Mouse (Mus musculus) liver, embryonic 15.5 days (tissue): Measurements from ENCODE around the gene Rac1. TPM values are rescaled to one million over a fixed set of nuclear protein-coding genes. Genes with fewer than 3 reads are reported as not detected.

Experiments
- ATAC-seq: fragments of 200-750 bp; cut with Nextera tagmentation; 2 replicates; pipeline ENCODE4 v1.8.0; 2017; ENCODE audit warnings: moderate number of reproducible peaks, mild to moderate bottlenecking, moderate library complexity; ENCODE audit not compliant: insufficient read depth
- H3K27ac ChIP-seq: fragments of 300-500 bp; sonication (generic); replicated peaks from 2 replicates; pipeline ENCODE4 v1.5.1; 2015; ENCODE audit warnings: mild to moderate bottlenecking, inconsistent platforms
- H3K27me3 ChIP-seq: fragments of 300-500 bp; sonication (generic); 2 replicates; pipeline ENCODE4 v1.6.1; 2015; ENCODE audit warnings: mild to moderate bottlenecking, inconsistent platforms
- H3K36me3 ChIP-seq: fragments of 300-500 bp; sonication (generic); replicated peaks from 2 replicates; pipeline ENCODE4 v1.6.1; 2015; ENCODE audit warnings: moderate library complexity, mild to moderate bottlenecking, inconsistent platforms
- H3K4me1 ChIP-seq: fragments of 300-500 bp; sonication (generic); replicated peaks from 2 replicates; pipeline ENCODE4 v1.6.1; 2015; ENCODE audit warnings: inconsistent platforms
- H3K4me2 ChIP-seq: fragments of 300-500 bp; sonication (generic); 2 replicates; pipeline ENCODE4 v1.6.1; 2015; ENCODE audit warnings: moderate library complexity, mild to moderate bottlenecking, inconsistent platforms
- H3K4me3 ChIP-seq: fragments of 300-500 bp; sonication (generic); replicated peaks from 2 replicates; pipeline ENCODE4 v1.5.1; 2015; ENCODE audit warnings: mild to moderate bottlenecking, inconsistent platforms
- H3K9ac ChIP-seq: fragments of 300-500 bp; sonication (generic); 2 replicates; pipeline ENCODE4 v1.6.1; 2015; ENCODE audit warnings: moderate library complexity, mild to moderate bottlenecking, inconsistent platforms
- H3K9me3 ChIP-seq: fragments of 300-500 bp; sonication (generic); replicated peaks from 2 replicates; pipeline ENCODE4 v1.6.1; 2016; ENCODE audit warnings: inconsistent platforms
- WGBS: fragments of 180-500 bp; shearing (Covaris S2); methylation state at CpG from one replicate; pipeline ENCODE4 v1.1.7; 2015; ENCODE audit warnings: mixed read lengths; ENCODE audit not compliant: insufficient replicate concordance; 5-methylcytosine and 5-hydroxymethylcytosine counted together
- polyA plus RNA-seq: library from polyadenylated mRNA; unstranded; fragments of >200 nt; fragmentation: Nextera tagmentation; extraction: Ambion mirVana; gene quantifications from 2 replicates; pipeline ENCODE4 v1.2.1, GENCODE M21; 2015

The Rac1 gene
- polyA plus RNA-seq, 1 experiment from 2014 or later, result 162 TPM

DNA sequence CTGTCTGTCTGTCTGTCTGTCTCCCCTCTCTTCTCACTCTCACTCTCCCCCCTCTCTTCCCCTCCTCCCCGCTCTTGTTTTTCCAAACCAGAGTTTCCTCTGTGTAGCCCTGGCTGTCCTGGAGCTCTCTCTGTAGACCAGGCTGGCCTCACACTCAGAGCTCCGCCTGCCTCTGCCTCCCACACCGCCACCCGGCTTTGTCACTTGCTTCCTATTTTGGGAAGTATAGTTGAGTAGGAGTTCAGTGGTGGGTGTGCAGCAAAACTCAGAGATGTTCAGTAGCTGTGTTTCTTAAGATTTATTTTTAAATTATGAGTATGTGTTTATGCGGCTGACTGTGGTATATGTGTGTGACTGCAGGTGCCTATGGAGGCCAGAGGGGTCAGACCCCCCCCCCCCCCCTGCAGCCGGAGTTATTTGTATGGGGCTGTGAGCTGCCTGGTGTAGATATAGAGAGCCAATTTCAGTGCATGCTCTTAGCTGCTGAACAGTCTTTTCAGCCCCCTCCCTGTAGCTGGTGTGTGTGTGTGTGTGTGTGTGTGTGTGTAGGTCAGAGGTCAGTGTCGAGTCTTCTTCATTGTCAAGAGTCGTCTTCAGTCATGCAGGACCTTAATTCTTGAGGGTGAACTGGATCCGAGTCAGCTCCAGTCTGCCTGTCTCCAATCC lies 55.8 kb downstream of the Rac1 start:
- no peak for ATAC-seq
- Histone ChIP-seq H3K27me3 (no peaks in the 10 kb centered on the region), H3K36me3 (peaks cover 89% of the 10 kb centered on the region), H3K9me3 (no peaks in the 10 kb centered on the region), H3K4me3 (no peak overlapping the region), H3K27ac (peak overlapping the region; percentile 20; the same call in 1 of the 2 replicates), H3K4me2 (no peak overlapping the region), H3K9ac (no peak overlapping the region), H3K4me1 (peaks cover 8% of the 10 kb centered on the region)
- WGBS, result 69% methylated on average over 9 of the region's 9 CpGs

DNA sequence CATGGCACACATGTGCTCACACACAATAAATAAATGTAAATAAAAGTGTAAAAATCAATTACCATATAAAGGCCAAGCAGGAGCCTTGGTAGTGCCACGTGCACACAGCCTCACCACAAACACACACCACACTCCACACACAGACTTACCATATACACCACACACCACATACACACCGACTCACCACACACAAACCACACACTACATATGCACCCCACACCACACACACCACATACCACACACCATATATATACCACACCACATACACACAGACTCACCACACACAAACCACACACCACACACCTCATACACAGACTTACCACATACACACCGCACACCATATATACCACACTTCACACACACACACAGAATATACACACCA lies 56.7 kb downstream of the Rac1 start:
- no peak overlapping the region for H3K4me3 ChIP-seq
- H3K9me3 ChIP-seq, result no peaks in the 10 kb centered on the region
- 0 out of 2 replicates have a peak overlapping the region, but pooled peaks have one; percentile 21 for H3K27ac ChIP-seq
- no peaks in the 10 kb centered on the region for H3K27me3 ChIP-seq
- ATAC-seq, result no peak
- no peak overlapping the region for H3K4me2 ChIP-seq
- peaks cover 84% of the 10 kb centered on the region for H3K36me3 ChIP-seq
- H3K9ac ChIP-seq, result no peak overlapping the region
- 62% methylated on average over 3 of the region's 3 CpGs for WGBS
- peaks cover 18% of the 10 kb centered on the region for H3K4me1 ChIP-seq

DNA sequence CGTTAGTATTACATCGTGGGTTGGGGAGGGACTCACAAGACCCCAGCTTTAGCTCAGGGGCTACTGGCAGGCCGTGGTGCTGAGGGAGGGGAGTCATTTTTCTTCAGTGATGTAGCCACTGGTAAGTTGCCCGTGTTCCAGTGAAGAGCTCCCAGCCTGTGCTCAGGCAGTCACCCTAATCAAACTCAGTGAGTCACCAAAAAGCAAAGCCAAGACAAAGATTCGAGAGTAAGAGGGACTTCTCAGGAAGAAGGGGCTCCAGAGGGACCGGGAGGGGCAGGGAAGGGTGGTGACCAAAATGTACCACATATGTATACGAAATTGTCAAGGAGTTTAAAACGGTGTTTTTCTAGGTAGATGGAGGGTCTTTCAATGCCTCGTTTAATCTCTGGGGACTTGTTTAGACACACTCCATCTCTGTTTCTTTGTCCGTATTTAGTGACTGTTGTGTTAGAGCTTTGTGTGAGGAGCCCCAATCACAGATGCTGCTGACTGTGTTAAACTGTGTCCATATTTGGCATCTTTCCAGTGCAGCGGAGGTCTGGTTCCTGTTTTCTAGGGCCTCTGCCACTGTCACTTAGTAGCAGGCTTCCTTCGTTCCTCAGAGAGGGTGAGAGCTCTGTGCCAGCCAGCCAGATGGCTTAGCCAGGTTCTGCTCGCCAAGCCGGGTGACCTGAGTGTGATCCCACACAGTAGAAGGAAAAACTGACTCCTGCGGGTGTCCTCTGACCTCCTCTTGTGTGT lies 57.2 kb downstream of the Rac1 start:
- H3K4me3 ChIP-seq, result no peak overlapping the region
- no peak; the same call in 1 of the 2 replicates for ATAC-seq
- H3K4me2 ChIP-seq, result no peak overlapping the region
- peaks cover 23% of the 10 kb centered on the region for H3K4me1 ChIP-seq
- H3K27ac ChIP-seq, result 0 out of 2 replicates have a peak overlapping the region, but pooled peaks have one; percentile 30
- H3K9me3 ChIP-seq, result no peaks in the 10 kb centered on the region
- no peak overlapping the region for H3K9ac ChIP-seq
- WGBS, result 43% methylated on average over 15 of the region's 15 CpGs
- no peaks in the 10 kb centered on the region for H3K27me3 ChIP-seq
- peaks cover 78% of the 10 kb centered on the region for H3K36me3 ChIP-seq

DNA sequence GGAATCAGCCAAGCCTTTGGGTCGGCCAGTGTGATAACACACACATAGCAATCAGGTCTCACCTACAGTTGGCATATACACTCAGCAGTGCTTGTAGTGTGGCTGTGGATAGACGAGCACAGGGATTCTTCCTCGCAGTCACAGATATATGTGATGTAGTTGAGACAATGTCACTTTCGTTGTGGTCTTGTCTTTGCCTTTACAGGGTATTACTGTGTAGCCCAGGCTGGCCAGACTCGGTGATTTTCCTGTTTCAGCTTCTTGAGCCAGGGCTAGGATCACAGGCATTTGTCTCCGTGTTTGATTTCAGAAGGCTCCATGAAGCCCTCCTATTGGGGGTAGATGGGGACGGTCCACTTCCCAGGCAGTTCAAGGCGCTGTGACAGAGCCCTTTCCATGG lies 58.2 kb downstream of the Rac1 start:
- Histone ChIP-seq H3K4me1 (peaks cover 33% of the 10 kb centered on the region), H3K27me3 (no peaks in the 10 kb centered on the region), H3K27ac (no peak overlapping the region), H3K4me3 (no peak overlapping the region), H3K9ac (no peak overlapping the region), H3K36me3 (peaks cover 68% of the 10 kb centered on the region), H3K9me3 (no peaks in the 10 kb centered on the region), H3K4me2 (no peak overlapping the region)
- WGBS, result 79% methylated on average over 8 of the region's 8 CpGs
- ATAC-seq, result no peak

DNA sequence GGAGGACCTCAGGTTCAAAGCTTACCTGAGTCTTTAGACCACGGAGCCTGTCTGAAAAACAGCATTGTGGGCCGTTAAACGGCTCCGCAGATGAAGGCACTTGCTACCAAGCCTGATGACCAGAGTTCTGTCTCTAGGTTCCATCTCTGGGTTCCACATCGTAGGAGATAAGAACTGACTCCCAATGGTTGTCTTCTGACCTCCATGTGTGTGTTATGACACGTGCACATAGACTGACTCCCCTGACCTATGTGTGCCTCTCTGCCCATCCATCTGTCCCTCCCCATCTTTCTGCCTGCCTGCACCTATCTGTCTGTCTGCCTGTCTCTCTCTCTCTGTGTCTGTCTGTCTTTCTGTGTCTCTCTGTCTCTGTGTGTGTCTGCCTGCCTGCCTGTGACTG lies 59.9 kb downstream of the Rac1 start:
- 89% methylated on average over 6 of the region's 6 CpGs for WGBS
- no peaks in the 10 kb centered on the region for H3K27me3 ChIP-seq
- H3K9me3 ChIP-seq, result no peaks in the 10 kb centered on the region
- no peak overlapping the region for H3K27ac ChIP-seq
- H3K4me3 ChIP-seq, result no peak overlapping the region
- H3K36me3 ChIP-seq, result peaks cover 51% of the 10 kb centered on the region
- H3K9ac ChIP-seq, result no peak overlapping the region
- ATAC-seq, result no peak
- H3K4me1 ChIP-seq, result peaks cover 43% of the 10 kb centered on the region
- no peak overlapping the region for H3K4me2 ChIP-seq

DNA sequence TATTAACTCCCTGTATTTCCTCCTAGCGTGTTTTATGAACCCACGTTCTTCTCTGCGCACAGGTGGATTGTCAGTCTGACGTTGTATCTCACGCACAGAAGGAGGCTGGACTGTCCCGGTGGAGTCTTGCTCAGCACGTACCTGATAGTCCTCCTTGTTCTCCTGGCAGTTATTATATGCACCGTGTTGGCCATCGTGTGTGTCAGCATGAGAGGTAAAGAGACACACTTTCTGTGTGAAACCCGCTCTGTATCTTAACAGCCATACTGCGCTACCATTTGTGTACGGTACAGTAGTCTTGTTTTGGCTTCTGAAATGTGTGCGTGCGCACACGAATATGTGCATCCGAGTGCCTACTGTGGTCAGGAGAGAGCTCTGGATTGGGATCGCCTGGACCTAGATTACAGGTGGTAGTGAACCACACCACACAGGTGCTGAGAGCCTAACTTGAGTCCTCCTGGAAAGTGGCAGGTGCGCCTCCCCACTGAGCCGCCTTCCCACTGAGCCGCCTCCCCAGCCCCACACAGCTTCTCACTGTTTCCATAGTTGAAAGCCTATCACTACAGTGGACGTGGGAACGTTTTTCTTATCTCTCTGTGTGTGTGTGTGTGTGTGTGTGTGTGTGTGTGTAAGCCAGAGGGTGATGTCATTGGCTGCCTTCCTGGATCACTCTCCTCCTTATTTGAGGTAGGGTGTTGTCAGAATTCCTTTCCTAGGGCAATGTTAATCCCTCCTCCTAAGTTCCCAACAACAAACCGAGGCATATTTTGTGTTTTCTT lies 60.8 kb downstream of the Rac1 start:
- Histone ChIP-seq H3K9me3 (no peaks in the 10 kb centered on the region), H3K9ac (no peak overlapping the region), H3K4me3 (no peak overlapping the region), H3K27ac (no peak overlapping the region), H3K4me2 (peak overlapping the region; percentile 96; the same call in 1 of the 2 replicates), H3K4me1 (peaks cover 43% of the 10 kb centered on the region), H3K36me3 (peaks cover 43% of the 10 kb centered on the region), H3K27me3 (no peaks in the 10 kb centered on the region)
- WGBS, result 83% methylated on average over 23 of the region's 23 CpGs
- no peak for ATAC-seq

DNA sequence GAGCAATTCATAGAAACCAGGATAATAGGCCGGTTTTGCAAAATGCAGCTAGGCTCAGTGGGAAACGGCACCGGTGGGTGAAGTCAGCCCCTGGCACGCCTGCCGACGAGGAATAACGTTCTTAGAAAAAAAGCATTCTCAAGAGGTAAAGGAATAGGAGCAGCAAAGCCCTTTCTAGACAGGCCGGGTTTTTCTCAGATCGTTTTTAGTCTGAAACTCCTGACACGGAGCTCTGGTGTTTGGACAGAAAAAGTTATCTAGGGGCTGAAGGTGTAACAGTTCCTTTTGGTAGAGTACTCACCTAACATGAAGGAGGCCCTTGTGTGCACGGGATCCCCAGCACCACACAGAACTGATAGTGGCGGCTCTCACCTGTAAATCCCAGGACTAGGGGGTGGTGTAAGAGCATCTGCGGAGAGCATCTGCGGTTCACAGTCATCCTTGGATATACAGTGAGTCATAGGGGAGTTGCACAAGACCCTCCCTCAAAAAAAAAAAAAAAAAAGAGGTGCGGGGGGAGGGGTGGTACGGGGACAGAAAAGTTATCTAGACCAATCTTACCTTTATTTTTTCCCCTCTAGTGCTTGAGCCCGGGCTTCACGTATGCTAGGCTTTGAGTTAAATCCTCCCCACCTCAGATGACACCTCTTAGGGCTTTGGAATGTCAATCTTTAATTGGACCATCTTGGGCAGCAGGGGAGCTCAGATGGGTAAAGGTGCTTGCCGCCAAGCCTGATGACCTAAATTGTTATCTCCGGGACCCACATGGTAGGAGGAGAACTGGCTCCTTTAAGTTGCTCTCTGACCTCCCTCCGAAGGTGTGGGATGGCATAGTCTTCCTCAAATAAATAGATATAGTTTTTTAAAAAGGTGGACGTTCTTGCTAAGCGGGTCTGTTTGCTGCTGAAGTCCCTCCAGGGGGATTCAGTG lies 62.4 kb downstream of the Rac1 start:
- peaks cover 33% of the 10 kb centered on the region for H3K36me3 ChIP-seq
- H3K9me3 ChIP-seq, result no peaks in the 10 kb centered on the region
- H3K4me1 ChIP-seq, result peaks cover 39% of the 10 kb centered on the region
- peaks cover 4% of the 10 kb centered on the region; the same call in 1 of the 2 replicates for H3K27me3 ChIP-seq
- peak overlapping the region; percentile 96 for H3K4me2 ChIP-seq
- peak overlapping the region; percentile 90 for H3K4me3 ChIP-seq
- ATAC-seq, result peak; percentile 50
- H3K27ac ChIP-seq, result peak overlapping the region; percentile 63
- peak overlapping the region; percentile 76 for H3K9ac ChIP-seq
- WGBS, result 15% methylated on average over 23 of the region's 23 CpGs

DNA sequence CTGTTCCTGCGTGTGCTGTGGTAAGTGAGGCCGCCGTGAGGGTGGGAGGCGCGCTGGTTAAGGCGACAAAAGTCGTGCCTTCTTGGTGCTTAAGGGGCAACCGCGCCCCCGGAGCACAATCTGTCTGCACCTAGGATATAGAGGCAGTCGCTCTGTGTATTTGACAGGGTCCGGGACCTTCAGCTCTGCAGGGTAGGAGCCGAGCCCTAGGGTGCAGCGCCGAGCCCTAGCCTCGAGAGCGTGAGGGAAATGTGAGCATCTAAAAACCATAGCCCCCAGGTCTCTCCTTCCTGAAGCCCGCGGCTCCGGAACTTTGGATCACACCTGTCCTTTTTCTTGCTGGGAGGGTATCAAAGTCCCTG lies 63.1 kb downstream of the Rac1 start:
- Histone ChIP-seq H3K9me3 (no peaks in the 10 kb centered on the region), H3K9ac (peak overlapping the region; percentile 76), H3K4me3 (peak overlapping the region; percentile 90), H3K27me3 (peaks cover 4% of the 10 kb centered on the region), H3K27ac (peak overlapping the region; percentile 63), H3K36me3 (peaks cover 29% of the 10 kb centered on the region), H3K4me1 (peaks cover 38% of the 10 kb centered on the region), H3K4me2 (peak overlapping the region; percentile 96)
- ATAC-seq, result peak; percentile 66
- WGBS, result under 1% methylated on average over 20 of the region's 20 CpGs

DNA sequence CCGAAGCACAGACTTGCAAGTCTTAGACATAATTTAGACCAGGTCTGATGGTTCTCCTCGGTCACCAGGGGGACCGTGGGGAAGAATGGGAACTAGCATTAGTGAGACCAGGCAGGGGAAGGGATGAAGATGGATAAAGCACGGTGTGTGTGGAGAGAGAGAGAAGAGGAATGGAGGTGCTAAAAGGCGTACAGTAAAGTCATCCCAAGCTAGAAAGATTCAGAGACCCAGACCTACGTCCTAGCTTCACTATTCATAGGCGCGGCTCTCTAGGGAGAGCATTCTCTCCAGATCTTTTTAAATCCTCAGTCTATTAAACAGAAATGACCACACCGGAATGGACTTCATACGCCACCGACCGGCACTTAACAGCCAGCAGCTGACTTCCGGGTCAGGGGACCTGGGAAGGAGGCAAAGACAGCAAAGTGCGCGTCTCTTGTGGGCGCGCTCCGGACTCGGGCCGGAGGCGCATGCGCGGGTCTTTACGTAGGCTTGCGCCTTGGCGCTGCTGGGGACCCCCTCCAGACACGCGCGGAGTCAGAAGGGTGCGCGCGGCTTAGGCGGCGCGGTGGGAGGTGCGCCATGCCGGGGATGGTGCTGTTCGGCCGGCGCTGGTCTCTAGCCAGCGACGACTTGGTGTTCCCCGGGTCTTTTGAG lies 63.6 kb downstream of the Rac1 start, which contains the start of gene Daglb:
Gene Daglb, plus strand, starts transcription at position 485 of the 657 bp plus-strand sequence.
- Histone ChIP-seq H3K4me2 (peak within 1 kb of the TSS; percentile 96), H3K9me3 (no peaks in the 10 kb centered on the region), H3K36me3 (peaks cover 24% of the 10 kb centered on the region), H3K4me3 (peak within 1 kb of the TSS; percentile 90), H3K4me1 (peaks cover 38% of the 10 kb centered on the region), H3K27me3 (peaks cover 8% of the 10 kb centered on the region), H3K27ac (peak within 1 kb of the TSS; percentile 63), H3K9ac (peak within 1 kb of the TSS; percentile 76)
- peak; percentile 91 for ATAC-seq
- WGBS, result 4% methylated on average over 43 of the region's 43 CpGs

DNA sequence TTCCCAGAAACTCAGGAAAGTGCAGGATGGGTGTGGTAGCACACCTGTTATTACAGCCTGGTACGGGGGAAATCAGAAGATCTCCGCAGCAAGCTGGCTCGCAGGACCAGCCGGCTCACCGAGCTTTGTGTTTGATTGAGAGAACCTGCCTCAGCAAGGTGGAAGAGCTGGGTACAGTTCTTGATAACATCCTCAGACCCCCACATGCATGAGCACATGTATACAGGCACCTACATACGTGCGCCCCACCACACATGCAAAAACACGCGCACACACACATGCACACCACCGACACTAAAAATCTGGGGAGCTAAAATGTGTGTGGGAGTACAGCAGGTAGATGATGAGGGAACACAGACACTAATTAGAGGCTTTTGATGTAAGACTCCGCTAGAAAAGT lies 64.2 kb downstream of the Rac1 start:
- H3K27me3 ChIP-seq, result peaks cover 8% of the 10 kb centered on the region
- peak overlapping the region; percentile 90 for H3K4me3 ChIP-seq
- H3K4me2 ChIP-seq, result peak overlapping the region; percentile 96
- peaks cover 38% of the 10 kb centered on the region for H3K4me1 ChIP-seq
- no peak for ATAC-seq
- no peaks in the 10 kb centered on the region for H3K9me3 ChIP-seq
- H3K27ac ChIP-seq, result 0 out of 2 replicates have a peak overlapping the region, but pooled peaks have one; percentile 63
- H3K36me3 ChIP-seq, result peaks cover 19% of the 10 kb centered on the region
- peak overlapping the region; percentile 76 for H3K9ac ChIP-seq
- WGBS, result 83% methylated on average over 11 of the region's 11 CpGs
